Mouse (Mus musculus): ENCODE results near the gene Phykpl.

DNA sequence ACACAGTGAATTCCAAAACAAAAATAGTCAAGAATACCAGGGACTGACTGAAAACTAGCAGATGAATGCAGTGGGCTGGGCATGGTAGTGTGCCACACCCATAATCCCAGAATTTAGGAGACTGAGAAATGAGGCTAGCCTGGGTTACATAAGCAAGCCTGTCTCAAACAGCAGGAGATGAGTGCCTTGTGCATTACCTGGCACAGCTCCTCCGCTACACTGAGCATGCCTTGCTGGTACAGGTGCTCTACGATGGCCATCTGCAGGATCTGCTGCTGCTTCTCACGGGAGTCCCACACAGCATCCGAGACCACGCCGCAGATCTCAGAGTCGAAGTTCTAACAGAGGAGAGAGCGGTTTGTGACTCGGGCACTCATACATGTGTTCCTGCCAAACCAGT is 42.9 kb downstream of the Phykpl start:
- no peak for TF ChIP-seq EP300 (IDR thresholded peaks at IDR 0.05; ENCODE audit: low read depth)
- no peak for TF ChIP-seq CTCF (IDR thresholded peaks at IDR 0.05; ENCODE audit: low read depth)

Data from heart, postnatal 0 days (tissue).